Mouse (Mus musculus) liver, embryonic 14.5 days (tissue): ENCODE measurements at regions not wholly inside any gene's neighbourhood (a gene's known extent, or its start where the extent isn't known, plus 50 kb on each side); places are given as distances from the start of the nearest gene placed in this dataset.

Experiments used
- CTCF ChIP-seq: IDR thresholded peaks from 2 replicates; pipeline ENCODE4 v1.5.1; 2016; ENCODE audit warnings: antibody characterized with exemption, low read depth, control low read depth
- EP300 ChIP-seq: IDR thresholded peaks from 2 replicates; pipeline ENCODE4 v1.6.1; 2016; ENCODE audit warnings: antibody characterized with exemption, low read depth

DNA sequence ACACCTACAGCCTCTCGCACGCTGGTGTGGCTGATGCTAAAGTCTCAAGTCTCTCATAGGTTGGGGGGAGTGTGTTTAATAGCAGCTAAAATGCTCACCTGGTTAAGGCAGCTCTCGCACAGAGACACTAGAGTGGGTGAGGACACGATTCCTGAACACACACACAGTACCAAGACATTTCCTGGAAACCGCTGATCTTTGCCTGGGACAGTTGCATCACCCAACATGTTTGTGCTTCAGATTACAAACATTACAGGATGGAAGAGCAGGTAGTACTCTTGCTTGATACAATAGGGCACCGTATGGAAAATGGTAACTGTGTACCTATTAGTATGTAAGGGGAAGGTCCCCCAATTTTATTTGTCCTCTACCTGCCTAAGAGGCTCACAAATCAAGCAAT, 2053.3 kb downstream of the A830018L16Rik start:
- no peak for TF ChIP-seq CTCF
- TF ChIP-seq EP300 = no peak
